Mouse (Mus musculus) ES-Bruce4 (cell line): Measurements from ENCODE around the gene Adprh. TPM values are rescaled to one million over a fixed set of nuclear protein-coding genes. Genes with fewer than 3 reads are reported as not detected.

ENCODE experiments used
- H3K27ac ChIP-seq: 2 replicates; pipeline ENCODE4 v1.5.1; 2012; ENCODE audit warnings: low read length, inconsistent platforms; ENCODE audit not compliant: insufficient read depth
- H3K27me3 ChIP-seq: 2 replicates; pipeline ENCODE4 v1.6.1; 2012; ENCODE audit warnings: mild to moderate bottlenecking, low read length, inconsistent platforms; ENCODE audit not compliant: control insufficient read depth, poor library complexity, insufficient read depth, severe bottlenecking
- H3K36me3 ChIP-seq: 2 replicates; pipeline ENCODE4 v1.6.1; 2012; ENCODE audit warnings: inconsistent platforms, mild to moderate bottlenecking, low read length, moderate library complexity; ENCODE audit not compliant: control insufficient read depth, poor library complexity, insufficient read depth, severe bottlenecking
- H3K4me1 ChIP-seq: one replicate; pipeline ENCODE4 v1.8.1; 2011; ENCODE audit warnings: low read length; ENCODE audit not compliant: control insufficient read depth, insufficient read depth
- H3K4me3 ChIP-seq: 2 replicates; pipeline ENCODE4 v1.5.1; 2011; ENCODE audit warnings: low read depth, mild to moderate bottlenecking, low read length
- H3K9ac ChIP-seq: 2 replicates; pipeline ENCODE4 v1.6.1; 2012; ENCODE audit warnings: low read depth, mild to moderate bottlenecking, inconsistent platforms; ENCODE audit not compliant: poor library complexity, severe bottlenecking
- H3K9me3 ChIP-seq: replicated peaks from 2 replicates; pipeline ENCODE4 v1.6.1; 2012; ENCODE audit warnings: mild to moderate bottlenecking, low read length, inconsistent platforms; ENCODE audit not compliant: control insufficient read depth, poor library complexity, insufficient read depth, severe bottlenecking
- CTCF ChIP-seq: IDR thresholded peaks from one replicate; pipeline ENCODE4 v1.8.1; 2011; ENCODE audit warnings: low read depth, low read length
- EP300 ChIP-seq: IDR thresholded peaks from 2 replicates; pipeline ENCODE4 v1.6.1; 2011; ENCODE audit warnings: low read depth, low read length; ENCODE audit not compliant: insufficient read depth
- POLR2A ChIP-seq: IDR thresholded peaks from one replicate; pipeline ENCODE4 v1.8.1; 2011; ENCODE audit warnings: low read length; ENCODE audit not compliant: insufficient read depth
- polyA plus RNA-seq: library from polyadenylated mRNA; stranded (reverse); fragments of >200 nt; gene quantifications from 2 replicates; pipeline ENCODE4 v1.2.4, GENCODE M21; 2011; ENCODE audit warnings: low read depth; ENCODE audit not compliant: missing spikeins, insufficient read depth, insufficient read length

The Adprh gene
- polyA plus RNA-seq, 1 experiment: 50.7 TPM

- no peak for TF ChIP-seq POLR2A
- no peak for TF ChIP-seq CTCF
- no peak for TF ChIP-seq EP300
- Histone ChIP-seq H3K9ac (no peak overlapping the region), H3K27ac (no peak overlapping the region)
These were observed 53.4 kb downstream of the Adprh start for GRCm38 (mm10) chr16:38399076-38399475.

GRCm38 (mm10) chr16:38398266-38398665 is 54.2 kb downstream of the Adprh start:
- Histone ChIP-seq H3K4me1 (peaks cover 4% of the 10 kb centered on the region), H3K27me3 (no peaks in the 10 kb centered on the region), H3K4me3 (no peak overlapping the region), H3K9ac (no peak overlapping the region), H3K27ac (no peak overlapping the region), H3K9me3 (no peaks in the 10 kb centered on the region), H3K36me3 (no peaks in the 10 kb centered on the region)
- no peak for TF ChIP-seq EP300
- TF ChIP-seq POLR2A: no peak

More at GRCm38 (mm10) chr16:38399076-38399475, 53.4 kb downstream of the Adprh start:
- Histone ChIP-seq H3K36me3 (no peaks in the 10 kb centered on the region), H3K9me3 (no peaks in the 10 kb centered on the region), H3K4me1 (peaks cover 4% of the 10 kb centered on the region), H3K27me3 (no peaks in the 10 kb centered on the region), H3K4me3 (no peak overlapping the region)

GRCm38 (mm10) chr16:38396155-38396554 is 56.3 kb downstream of the Adprh start:
- Histone ChIP-seq H3K9me3 (no peaks in the 10 kb centered on the region), H3K9ac (no peak overlapping the region), H3K4me3 (no peak overlapping the region), H3K27me3 (no peaks in the 10 kb centered on the region), H3K36me3 (no peaks in the 10 kb centered on the region), H3K27ac (no peak overlapping the region), H3K4me1 (peaks cover 4% of the 10 kb centered on the region)
- TF ChIP-seq CTCF (no peak), POLR2A (no peak), EP300 (no peak)

- H3K27ac ChIP-seq: no peak overlapping the region
- H3K27me3 ChIP-seq: no peaks in the 10 kb centered on the region
- peaks cover 4% of the 10 kb centered on the region for H3K4me1 ChIP-seq
- TF ChIP-seq POLR2A: no peak
- no peak for TF ChIP-seq CTCF
- TF ChIP-seq EP300: no peak
- H3K4me3 ChIP-seq: no peak overlapping the region
- no peak overlapping the region for H3K9ac ChIP-seq
- H3K9me3 ChIP-seq: no peaks in the 10 kb centered on the region
- H3K36me3 ChIP-seq: no peaks in the 10 kb centered on the region
These were observed 57.3 kb downstream of the Adprh start for GRCm38 (mm10) chr16:38395060-38395730.

- TF ChIP-seq POLR2A (no peak), CTCF (no peak), EP300 (no peak)
- H3K9ac ChIP-seq: no peak overlapping the region
- no peaks in the 10 kb centered on the region for H3K9me3 ChIP-seq
- H3K27me3 ChIP-seq: no peaks in the 10 kb centered on the region
- H3K27ac ChIP-seq: no peak overlapping the region
- no peak overlapping the region for H3K4me3 ChIP-seq
- H3K4me1 ChIP-seq: peaks cover 1% of the 10 kb centered on the region
- no peaks in the 10 kb centered on the region for H3K36me3 ChIP-seq
These were observed 58.3 kb downstream of the Adprh start for GRCm38 (mm10) chr16:38394191-38394618.

Other genes with a start within 250 kb of the Adprh start
- gene Nr1i2, start 157.9 kb downstream of the Adprh start, polyA plus RNA-seq: not detected in 2 replicates
- 0.58 and 0.96 TPM in 2 replicates for gene Maats1, start 110.6 kb downstream of the Adprh start, polyA plus RNA-seq
- gene Cox17, start 105.7 kb downstream of the Adprh start, polyA plus RNA-seq: 218 and 226 TPM in 2 replicates
- gene Gm21987, start 105.7 kb downstream of the Adprh start, polyA plus RNA-seq: not detected in 2 replicates
- not detected in 2 replicates for gene Popdc2, start 90.5 kb downstream of the Adprh start, polyA plus RNA-seq
- 1.9 and 2.5 TPM in 2 replicates for gene Pla1a, start 19.6 kb downstream of the Adprh start, polyA plus RNA-seq
- 1.3 and 1.7 TPM in 2 replicates for gene Cd80, start 2.9 kb upstream of the Adprh start, polyA plus RNA-seq
- 46.4 and 53.9 TPM in 2 replicates for gene Timmdc1, start 70.0 kb upstream of the Adprh start, polyA plus RNA-seq
- 90.1 and 99.5 TPM in 2 replicates for gene Poglut1, start 97.6 kb upstream of the Adprh start, polyA plus RNA-seq
- gene Tmem39a, start 106.0 kb upstream of the Adprh start, polyA plus RNA-seq: 165 and 186 TPM in 2 replicates